14 mouse cellular contexts compared by ENCODE assay signal in the genomic region with DNA sequence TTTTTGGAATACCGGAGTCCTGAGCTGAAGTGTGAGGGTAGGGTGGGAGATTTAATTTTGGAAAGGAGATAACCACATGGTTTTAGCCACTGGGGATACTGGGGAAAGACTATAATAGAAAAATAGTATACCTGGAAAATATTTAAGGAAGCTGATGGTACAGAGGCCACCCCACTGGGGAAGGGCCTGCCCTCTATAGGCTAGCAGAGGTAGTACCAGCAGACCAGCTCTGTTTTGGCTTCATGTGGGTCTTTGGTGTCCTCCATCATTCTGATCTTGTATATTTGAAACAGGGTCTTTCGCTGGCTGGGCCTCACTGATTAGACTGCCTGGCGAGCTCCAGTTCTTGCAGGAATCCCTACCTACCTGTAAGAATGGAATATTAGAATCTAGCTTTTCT. TPM values are rescaled to one million over a fixed set of nuclear protein-coding genes. Genes with fewer than 3 reads are reported as not detected.
DNase-seq lines count a peak whose midpoint lies in the region; ATAC-seq and TF ChIP-seq lines count a peak whose summit lies in the region.
"Had no signal": no experiment of that assay in that cellular context is flagged by ENCODE, and none has a peak within 500 bp of the region (broad histone marks: within the 10 kb centered on the region; RNA-seq: fewer than 3 reads in every experiment).

No protein-coding gene starts in this region.

- 71% methylated on average over 3 of the region's 3 CpGs for WGBS in liver, postnatal 0 days (ENCODE audit: insufficient replicate concordance)
- 57% methylated on average over 3 of the region's 3 CpGs for WGBS in liver, embryonic 12.5 days (ENCODE audit: insufficient replicate concordance)

- CTCF ChIA-PET in Patski (lab: Charles Lee) = interaction anchor here (0.7 to 2.2 kb wide), 8 partner anchors 8 to 140 kb away, joined by 3 to 8 read pairs (median 5); no protein-coding TSS in a partner anchor

- intact Hi-C loops in gastrocnemius, adult 2 months (cut with DNase I) = no loop called here

- H3K36me3 ChIP-seq in liver, postnatal 0 days (replicated peaks; ENCODE audit: insufficient read depth, low read length) = no peaks in the 10 kb centered on the region
- no peaks in the 10 kb centered on the region for H3K36me3 ChIP-seq in liver, embryonic 12.5 days
- H3K36me3 ChIP-seq: embryonic facial prominence, embryonic 12.5 days; G1E; limb, embryonic 15.5 days; midbrain, embryonic 12.5 days; stomach, embryonic 15.5 days had no signal

- no peaks in the 10 kb centered on the region for H3K9me3 ChIP-seq in liver, postnatal 0 days (ENCODE audit: low read length)
- no peaks in the 10 kb centered on the region for H3K9me3 ChIP-seq in liver, embryonic 12.5 days (replicated peaks)
- H3K9me3 ChIP-seq: embryonic facial prominence, embryonic 12.5 days; limb, embryonic 15.5 days; midbrain, embryonic 12.5 days; stomach, embryonic 15.5 days had no signal

- TF ChIP-seq POLR2A in cortical plate, adult 2 months (IDR thresholded peaks at IDR 0.05; ENCODE audit: extremely low read depth, insufficient read depth, low read length) = no peak

- no peaks in the 10 kb centered on the region for H3K4me1 ChIP-seq in liver, postnatal 0 days (ENCODE audit: insufficient read depth)
- H3K4me1 ChIP-seq in liver, embryonic 12.5 days = no peaks in the 10 kb centered on the region
- peaks cover 4% of the 10 kb centered on the region for H3K4me1 ChIP-seq in cortical plate, adult 2 months (ENCODE audit: control insufficient read depth, insufficient read depth, low read length)
- H3K4me1 ChIP-seq: embryonic facial prominence, embryonic 12.5 days; limb, embryonic 15.5 days; stomach, embryonic 15.5 days had no signal

- POLR2A ChIA-PET in Patski (lab: Charles Lee) = no interaction called here

- no peak overlapping the region for H3K27ac ChIP-seq in gastrocnemius, adult 2 months
- H3K27ac ChIP-seq in liver, postnatal 0 days (ENCODE audit: low read depth) = no peak overlapping the region
- no peak overlapping the region for H3K27ac ChIP-seq in liver, embryonic 12.5 days
- H3K27ac ChIP-seq in cortical plate, adult 2 months (ENCODE audit: insufficient read depth, low read length) = no peak overlapping the region
- H3K27ac ChIP-seq: embryonic facial prominence, embryonic 12.5 days; limb, embryonic 15.5 days; midbrain, embryonic 12.5 days; stomach, embryonic 15.5 days had no signal

- ATAC-seq in liver, postnatal 0 days = no peak
- ATAC-seq in liver, embryonic 12.5 days = no peak
- ATAC-seq in Patski = no peak

- no peak for DNase-seq in gastrocnemius, adult 2 months
- DNase-seq in gastrocnemius, postnatal 25 days = no peak
- no peak for DNase-seq in liver, postnatal 0 days
- DNase-seq in Patski (ENCODE audit: low read depth, low spot score) = no peak
- DNase-seq in spleen, postnatal 4 days (ENCODE audit: low spot score in 2 of 2) = no peak
- no peak for DNase-seq in yolk sac, embryonic 10.5 days (ENCODE audit: low spot score)

- in situ Hi-C loops in Patski (cut with MboI; ENCODE audit: low pct_unique_long_range_greater_than_20kb) = no loop called here

- H3K4me3 ChIP-seq in gastrocnemius, adult 2 months = no peak overlapping the region
- no peak overlapping the region for H3K4me3 ChIP-seq in liver, postnatal 0 days (ENCODE audit: low read depth, low read length)
- no peak overlapping the region for H3K4me3 ChIP-seq in liver, embryonic 12.5 days
- no peak overlapping the region for H3K4me3 ChIP-seq in cortical plate, adult 2 months (ENCODE audit: insufficient read depth, low read length)
- H3K4me3 ChIP-seq: embryonic facial prominence, embryonic 12.5 days; limb, embryonic 15.5 days; midbrain, embryonic 12.5 days; stomach, embryonic 15.5 days had no signal

- H3K27me3 ChIP-seq in liver, postnatal 0 days (ENCODE audit: insufficient read depth, low read length) = no peaks in the 10 kb centered on the region
- no peaks in the 10 kb centered on the region; the same call in 1 of the 2 replicates for H3K27me3 ChIP-seq in liver, embryonic 12.5 days (replicated peaks)
- no peaks in the 10 kb centered on the region for H3K27me3 ChIP-seq in Patski
- H3K27me3 ChIP-seq: embryonic facial prominence, embryonic 12.5 days; limb, embryonic 15.5 days; stomach, embryonic 15.5 days had no signal

- no peak overlapping the region for H3K9ac ChIP-seq in liver, postnatal 0 days (replicated peaks)
- H3K9ac ChIP-seq in liver, embryonic 12.5 days = no peak overlapping the region
- H3K9ac ChIP-seq: embryonic facial prominence, embryonic 12.5 days; limb, embryonic 15.5 days; midbrain, embryonic 12.5 days; stomach, embryonic 15.5 days had no signal

- TF ChIP-seq EP300 in liver, postnatal 0 days (IDR thresholded peaks at IDR 0.05; ENCODE audit: low read depth) = no peak

- H3K4me2 ChIP-seq in liver, postnatal 0 days (ENCODE audit: low read depth, low read length) = no peak overlapping the region
- no peak overlapping the region for H3K4me2 ChIP-seq in liver, embryonic 12.5 days
- H3K4me2 ChIP-seq: embryonic facial prominence, embryonic 12.5 days; heart, embryonic 11.5 days; limb, embryonic 15.5 days; midbrain, embryonic 12.5 days; stomach, embryonic 15.5 days had no signal

- TF ChIP-seq CTCF in gastrocnemius, adult 2 months (IDR thresholded peaks at IDR 0.05) = peak; percentile 52
- TF ChIP-seq CTCF in liver, postnatal 0 days (IDR thresholded peaks at IDR 0.05; ENCODE audit: low read depth) = peak; percentile 60
- peak; percentile 77 for TF ChIP-seq CTCF in Patski (IDR thresholded peaks at IDR 0.05)
- TF ChIP-seq CTCF in cortical plate, adult 2 months (IDR thresholded peaks at IDR 0.05; ENCODE audit: extremely low read depth, insufficient read depth, low read length) = peak; percentile 36

RNA-seq across cellular contexts. Expression of a gene that starts 24.0 kb away (rescaled TPM):
- 10 to 100 TPM; 20.4 to 29.0 TPM for total RNA-seq in gastrocnemius, adult 2 months (2021)
- 10 to 100 TPM; 19.8 to 23.0 TPM for total RNA-seq in gastrocnemius, postnatal 25 days (2021)
- 81.0 and 97.6 TPM in 2 replicates for polyA plus RNA-seq in liver, postnatal 0 days (2015; fragmentation: Nextera tagmentation; extraction: Ambion mirVana)
- polyA plus RNA-seq in liver, embryonic 12.5 days (2016; fragmentation: Nextera tagmentation; extraction: Ambion mirVana) = 39.6 and 42.7 TPM in 2 replicates
- 53.8 TPM for polyA plus RNA-seq in Patski (2021)
- polyA plus RNA-seq in cortical plate, adult 2 months (2012; rRNA removed) = 43.8 and 46.9 TPM in 2 replicates
